Mouse (Mus musculus) layer of hippocampus, postnatal 36 days (tissue): ENCODE results near the gene Csmd2. TPM values are rescaled to one million over a fixed set of nuclear protein-coding genes. Genes with fewer than 3 reads are reported as not detected.
"Not testable (repeated sequence)": the region's sequence is repeated elsewhere in the genome, so short reads cannot be mapped to it uniquely, and the experiment has no call there.

ENCODE experiments used
- DNase-seq, 2 experiments: peaks; one replicate each; pipeline ENCODE4 v3.0.0; 2022
- total RNA-seq, 2 experiments: library from RNA; stranded (reverse); gene quantifications; 2 replicates each; pipeline ENCODE4 v1.2.3; 2021

The Csmd2 gene
- total RNA-seq, 2 experiments from 2014 or later: 43.5 to 51.1 TPM

DNA sequence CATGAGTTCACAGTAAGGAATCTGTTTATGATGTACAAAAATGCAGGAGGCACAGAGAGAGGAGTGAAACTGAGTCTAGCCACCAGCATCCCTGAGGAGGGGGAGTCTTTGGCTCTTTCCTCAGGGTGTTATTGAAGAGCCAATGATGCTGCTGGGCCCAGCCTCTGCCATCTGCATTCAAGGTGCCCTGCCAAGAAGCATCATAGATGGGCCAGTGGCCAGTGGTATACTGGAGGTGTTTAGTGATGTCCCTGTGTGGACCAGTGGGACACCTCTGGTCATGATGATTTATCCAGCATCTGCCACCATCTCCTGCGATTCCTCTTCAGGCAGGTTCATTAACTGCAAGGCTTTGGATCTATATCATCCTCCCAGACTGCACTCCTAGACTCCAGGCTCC is 61.1 kb downstream of the Csmd2 start:
- DNase-seq: no peak

DNA sequence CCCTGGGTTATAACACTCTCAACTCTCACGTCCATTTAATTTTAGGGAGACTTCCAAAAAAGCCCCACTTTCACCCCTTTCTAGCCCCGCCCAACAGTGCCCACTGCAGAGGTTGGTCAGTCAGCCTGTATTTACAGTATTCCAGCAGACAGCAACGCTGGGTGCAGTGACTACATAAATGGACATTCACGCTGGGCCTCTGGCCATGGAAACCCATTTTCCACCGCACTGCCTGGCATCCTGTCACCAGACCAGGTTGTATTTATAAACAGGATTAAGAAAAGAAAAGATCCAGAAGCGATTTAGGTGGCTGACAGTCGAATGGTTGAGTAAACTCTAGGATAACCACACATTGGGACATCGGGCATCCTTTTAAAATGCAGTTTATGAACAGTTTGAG is 65.0 kb downstream of the Csmd2 start:
- DNase-seq: no peak

DNA sequence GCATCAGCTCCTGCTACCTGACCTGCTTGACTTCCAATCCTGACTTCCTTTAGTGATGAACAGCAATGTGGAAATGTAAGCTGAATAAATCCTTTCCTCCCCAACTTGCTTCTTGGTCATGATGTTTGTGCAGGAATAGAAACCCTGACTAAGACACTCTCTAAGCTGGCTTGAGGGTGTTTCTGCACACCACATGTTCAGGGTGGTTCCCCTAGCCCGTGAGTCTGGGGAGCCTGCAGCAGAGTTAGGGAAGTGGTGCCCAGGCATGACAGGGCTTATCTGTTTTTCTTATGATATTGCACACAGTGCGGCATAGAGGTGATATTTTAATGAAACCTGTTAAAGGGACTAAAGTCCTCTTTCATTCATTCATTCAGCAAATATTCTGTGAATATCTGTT is 73.6 kb downstream of the Csmd2 start:
- not testable (repeated sequence) for DNase-seq

GRCm38 (mm10) chr4:128067189-128067588 is 79.5 kb downstream of the Csmd2 start:
- DNase-seq: peak; percentile 27 to 36

DNA sequence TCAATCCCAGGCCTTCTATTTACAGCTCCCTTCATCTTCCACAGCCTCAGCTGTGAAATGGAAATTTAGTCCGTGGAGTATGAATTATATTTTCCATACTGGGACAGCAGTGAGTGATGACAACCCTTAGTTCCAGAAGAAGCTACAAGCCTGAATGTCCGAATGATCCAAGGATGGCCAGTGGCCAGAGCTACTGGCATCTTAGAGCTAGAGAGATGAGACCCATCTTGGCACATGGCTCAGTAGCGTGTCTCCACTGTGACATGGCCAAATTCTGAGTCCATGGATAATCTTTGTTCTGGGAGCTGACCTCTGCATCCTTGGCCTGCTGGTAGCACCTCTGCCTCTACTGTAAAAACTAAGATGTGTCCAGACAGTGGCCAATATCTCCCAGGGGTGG is 96.8 kb downstream of the Csmd2 start:
- no peak for DNase-seq

GRCm38 (mm10) chr4:128085096-128085495 is 97.4 kb downstream of the Csmd2 start:
- DNase-seq: no peak

DNA sequence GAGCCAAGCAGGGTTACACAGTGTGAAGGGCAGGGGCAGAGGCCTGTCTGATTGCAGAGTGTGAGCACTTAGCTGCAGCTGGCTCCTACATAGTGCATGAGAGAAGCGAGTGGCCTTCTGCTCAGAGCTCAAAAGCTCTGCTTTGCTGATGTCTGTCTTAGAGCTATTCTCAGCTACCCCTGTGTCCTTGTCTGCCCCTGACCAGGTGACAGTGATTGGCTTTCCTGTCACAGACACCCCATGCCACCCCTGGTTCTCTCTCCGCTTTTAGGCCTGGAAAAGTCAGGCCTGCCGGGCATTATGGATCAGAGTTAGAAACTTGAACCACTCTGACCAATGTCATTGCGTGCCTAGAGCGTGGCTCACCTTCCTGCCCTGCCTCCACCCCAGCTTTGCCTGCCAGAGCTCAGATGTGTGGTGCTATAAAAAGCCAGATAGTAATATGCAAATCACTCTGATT is 99.5 kb downstream of the Csmd2 start:
- no peak for DNase-seq

GRCm38 (mm10) chr4:128087704-128088103 is 100.0 kb downstream of the Csmd2 start:
- DNase-seq: no peak

GRCm38 (mm10) chr4:128088264-128088663 is 100.6 kb downstream of the Csmd2 start:
- DNase-seq: no peak

DNA sequence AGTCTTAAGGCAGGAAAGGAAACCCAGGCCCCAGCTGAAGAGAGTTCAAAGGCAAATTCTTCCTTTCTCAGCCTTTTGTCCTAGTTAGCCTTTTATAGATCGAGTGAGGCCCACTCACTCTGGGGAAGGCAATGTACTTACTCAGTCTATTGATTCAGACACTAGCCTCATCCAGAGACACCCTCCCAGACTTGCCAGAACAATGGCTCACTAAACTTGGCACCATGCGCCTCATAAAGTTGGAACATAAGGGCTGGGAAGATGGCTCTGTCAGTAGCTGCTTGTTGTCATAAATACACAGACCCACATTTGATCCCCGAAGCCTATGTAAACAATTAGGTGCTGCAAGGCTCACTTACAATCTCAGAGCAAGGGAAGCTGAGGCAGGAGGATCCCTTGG is 104.3 kb downstream of the Csmd2 start:
- peak; percentile 27 to 40 for DNase-seq

DNA sequence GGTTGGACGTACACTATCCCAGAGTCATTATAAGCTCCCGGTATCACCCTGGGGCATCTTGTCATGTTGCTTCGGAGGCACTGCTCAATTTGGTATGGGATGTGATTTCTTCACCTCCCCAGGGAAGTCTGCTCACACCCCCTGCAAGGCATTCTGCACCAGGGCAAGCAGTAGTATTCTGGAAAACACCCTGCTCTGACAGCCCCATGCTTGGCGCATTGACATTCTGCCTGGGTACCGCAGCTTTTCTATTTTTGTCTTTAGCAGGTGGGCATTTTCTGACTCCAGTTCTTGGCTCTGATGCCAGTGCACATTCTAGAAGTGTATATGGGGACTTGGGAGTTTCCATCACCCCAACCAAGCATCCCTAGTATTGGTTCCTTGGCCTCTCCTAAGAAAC is 111.9 kb downstream of the Csmd2 start:
- DNase-seq: no peak

GRCm38 (mm10) chr4:128100541-128100940 is 112.9 kb downstream of the Csmd2 start:
- DNase-seq: no peak

DNA sequence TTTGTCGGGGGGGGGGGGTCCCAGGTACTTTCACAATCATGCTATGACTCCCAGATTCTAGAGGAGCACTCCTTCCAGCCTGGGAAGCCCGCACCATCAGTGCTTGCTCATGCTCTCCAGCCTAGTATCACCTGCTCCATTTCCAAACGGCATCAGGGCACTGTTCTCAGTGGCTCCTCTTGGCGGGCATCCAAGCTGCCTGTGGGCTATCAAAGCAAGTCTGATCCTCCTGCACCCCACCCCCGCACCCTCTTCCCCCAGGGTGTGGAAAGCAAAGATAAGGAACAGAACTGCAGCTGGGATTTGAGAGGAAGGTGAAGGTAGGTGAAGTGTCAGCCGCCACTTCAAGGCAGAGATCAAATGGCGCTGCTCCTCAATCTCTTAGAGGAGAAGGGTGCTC is 128.7 kb downstream of the Csmd2 start:
- no peak for DNase-seq

GRCm38 (mm10) chr4:128123281-128123680 is 135.6 kb downstream of the Csmd2 start:
- no peak for DNase-seq

GRCm38 (mm10) chr4:128124738-128125137 is 137.1 kb downstream of the Csmd2 start:
- DNase-seq: no peak

DNA sequence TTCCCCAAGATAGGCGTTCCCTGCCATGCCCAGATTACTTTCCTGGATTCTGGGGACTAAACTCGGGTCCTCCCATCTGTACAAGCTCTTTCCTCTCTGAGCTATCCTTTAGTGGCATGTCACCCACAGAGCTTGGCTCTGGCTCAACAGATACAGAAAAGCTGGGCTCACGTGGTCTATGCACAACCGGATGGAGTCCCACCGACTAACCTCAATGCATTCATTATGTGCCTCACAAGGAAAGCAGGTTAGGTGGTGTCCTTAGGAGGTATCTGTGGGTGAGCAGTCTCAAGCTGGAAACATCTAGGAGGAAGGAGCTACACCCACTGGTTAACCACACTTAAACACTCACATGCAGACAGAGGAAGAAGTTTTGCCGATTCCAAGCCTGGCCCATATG is 140.9 kb downstream of the Csmd2 start:
- no peak for DNase-seq

DNA sequence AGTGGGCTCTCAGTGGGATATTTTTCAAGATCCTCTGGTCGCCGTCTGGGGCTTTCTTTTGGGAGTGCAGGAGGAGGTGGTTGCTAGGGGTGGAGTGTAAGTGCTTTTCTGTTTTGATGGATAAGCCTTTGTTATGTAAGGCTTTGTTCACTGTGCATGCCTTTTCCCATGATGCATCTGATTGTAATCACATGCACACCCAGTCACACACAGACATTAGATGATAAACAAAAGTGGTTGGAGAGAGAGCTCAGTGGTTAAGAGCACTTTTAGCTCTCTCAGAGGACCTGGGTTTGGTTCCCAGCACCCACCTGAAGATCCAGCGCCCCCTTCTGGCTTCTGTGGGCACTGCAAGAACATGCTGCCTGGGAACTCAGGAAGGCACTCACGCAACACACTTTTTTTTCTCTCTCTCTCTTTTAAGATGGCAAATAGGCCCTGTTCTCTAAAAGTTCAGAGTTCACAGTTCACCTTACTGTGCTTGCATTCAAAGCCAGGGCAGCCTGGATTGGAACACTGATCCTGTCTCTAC is 143.0 kb downstream of the Csmd2 start:
- no peak for DNase-seq

GRCm38 (mm10) chr4:128131666-128132065 is 144.0 kb downstream of the Csmd2 start:
- no peak for DNase-seq

- DNase-seq: no peak
Observed at GRCm38 (mm10) chr4:128132876-128133646, 145.4 kb downstream of the Csmd2 start.

GRCm38 (mm10) chr4:128134348-128134994 is 146.8 kb downstream of the Csmd2 start:
- no peak for DNase-seq

DNA sequence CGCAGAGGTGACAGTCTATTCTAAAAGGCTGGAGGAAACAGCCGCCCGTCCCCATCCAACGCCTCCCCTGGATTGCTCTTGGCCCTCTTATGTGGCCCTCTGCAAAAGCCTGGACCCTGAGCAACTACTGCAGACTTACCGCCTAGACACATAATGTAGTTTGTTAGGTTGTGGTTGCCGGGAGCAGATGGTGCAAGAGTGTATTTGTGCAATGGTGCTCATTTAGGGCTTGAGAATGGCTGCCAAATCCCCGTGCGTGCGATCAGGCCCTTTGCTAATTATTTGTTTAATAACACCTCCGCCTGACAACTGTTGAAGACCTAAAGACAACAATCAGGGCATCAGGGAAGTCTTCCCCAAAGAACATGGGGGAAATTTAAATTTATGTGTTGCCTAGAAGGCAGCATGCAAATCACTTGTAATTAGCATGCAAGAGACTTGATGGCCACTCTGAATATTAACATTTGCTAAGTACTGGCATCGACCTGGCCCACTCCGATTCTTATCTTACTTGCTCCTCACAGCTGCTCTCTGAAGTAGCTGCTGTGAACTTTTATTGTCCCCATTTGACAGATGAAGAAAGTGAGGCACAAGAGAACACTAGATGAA is 147.5 kb downstream of the Csmd2 start:
- DNase-seq: peak; percentile 56 to 60

- DNase-seq: no peak
Observed at GRCm38 (mm10) chr4:128139991-128140390, 152.3 kb downstream of the Csmd2 start.
